Mouse (Mus musculus): ENCODE measurements around the gene Braf.
"Not testable (repeated sequence)": the region's sequence is repeated elsewhere in the genome, so short reads cannot be mapped to it uniquely, and the experiment has no call there.

DNA sequence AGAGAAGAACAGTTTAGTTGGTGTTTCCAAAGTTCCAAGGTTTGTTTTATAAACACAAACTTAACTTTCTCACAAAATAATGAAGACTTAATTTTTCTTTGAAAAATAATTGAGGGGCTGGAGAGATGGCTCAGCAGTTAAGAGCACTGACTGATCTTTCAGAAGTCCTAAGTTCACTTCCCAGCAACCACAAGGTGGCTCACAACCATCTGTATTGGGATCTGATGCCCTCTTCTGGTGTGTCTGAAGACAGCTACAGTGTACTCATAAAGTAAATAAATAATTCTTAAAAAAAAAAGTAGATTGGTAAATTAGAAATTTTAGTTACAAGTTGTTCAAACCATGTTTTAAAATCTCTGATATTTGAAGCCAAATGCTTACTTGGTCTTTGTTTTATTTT lies 38.4 kb downstream of the Braf start:
- not testable (repeated sequence) for TF ChIP-seq CTCF (IDR thresholded peaks at IDR 0.05; ENCODE audit: control insufficient read depth, insufficient read depth, insufficient replicate concordance, low read depth, low read length); POLR2A (IDR thresholded peaks at IDR 0.05; ENCODE audit: control insufficient read depth, low read depth, low read length)

Data from testis, adult 2 months (tissue).